Mouse (Mus musculus): ENCODE results near the gene Golga7b. TPM values are rescaled to one million over a fixed set of nuclear protein-coding genes. Genes with fewer than 3 reads are reported as not detected.

Golga7b gene
- polyA plus RNA-seq, 1 experiment from 2014 or later = 0.73 TPM

Small RNA genes lying within 50 kb of the gene (microRNA-seq; reads per million reads assigned to microRNA genes)
- not detected for gene Gm26339 (ENCODE audit: borderline number of aligned reads)
- gene Mir3085 (ENCODE audit: borderline number of aligned reads) = 1.9 reads per million

Other genes starting within 250 kb of the Golga7b start
- not detected in 2 replicates for gene Ankrd2, start 211.6 kb upstream of the Golga7b start, polyA plus RNA-seq (2014; fragmentation: Nextera tagmentation; extraction: Ambion mirVana)
- gene Hoga1, start 202.0 kb upstream of the Golga7b start, polyA plus RNA-seq (2014; fragmentation: Nextera tagmentation; extraction: Ambion mirVana) = 1.1 and 1.2 TPM in 2 replicates
- not detected in 2 replicates for gene 4933411K16Rik, start 195.3 kb upstream of the Golga7b start, polyA plus RNA-seq (2014; fragmentation: Nextera tagmentation; extraction: Ambion mirVana)
- gene Morn4, start 161.2 kb upstream of the Golga7b start, polyA plus RNA-seq (2014; fragmentation: Nextera tagmentation; extraction: Ambion mirVana) = 42.8 and 48.9 TPM in 2 replicates
- 22.4 and 24.3 TPM in 2 replicates for gene Pi4k2a, start 157.1 kb upstream of the Golga7b start, polyA plus RNA-seq (2014; fragmentation: Nextera tagmentation; extraction: Ambion mirVana)
- 22.1 and 22.9 TPM in 2 replicates for gene Avpi1, start 118.5 kb upstream of the Golga7b start, polyA plus RNA-seq (2014; fragmentation: Nextera tagmentation; extraction: Ambion mirVana)
- 10.9 and 16.6 TPM in 2 replicates for gene Marveld1, start 100.2 kb upstream of the Golga7b start, polyA plus RNA-seq (2014; fragmentation: Nextera tagmentation; extraction: Ambion mirVana)
- 10.2 and 14.0 TPM in 2 replicates for gene Zfyve27, start 83.6 kb upstream of the Golga7b start, polyA plus RNA-seq (2014; fragmentation: Nextera tagmentation; extraction: Ambion mirVana)
- 0.64 and 1.2 TPM in 2 replicates for gene Sfrp5, start 45.3 kb upstream of the Golga7b start, polyA plus RNA-seq (2014; fragmentation: Nextera tagmentation; extraction: Ambion mirVana)
- gene Crtac1, start 184.2 kb downstream of the Golga7b start, polyA plus RNA-seq (2014; fragmentation: Nextera tagmentation; extraction: Ambion mirVana) = 5.8 and 8.4 TPM in 2 replicates